Mouse (Mus musculus) cortical plate, adult 2 months (tissue): Measurements from ENCODE around the gene Scamp1. TPM values are rescaled to one million over a fixed set of nuclear protein-coding genes. Genes with fewer than 3 reads are reported as not detected.

Experiments
- H3K27ac ChIP-seq: fragments of 200-500 bp; 2 replicates; pipeline ENCODE4 v1.5.1; 2012; ENCODE audit warnings: low read length, control low read depth, inconsistent platforms; ENCODE audit not compliant: insufficient read depth
- H3K4me1 ChIP-seq: fragments of 200-500 bp; 2 replicates; pipeline ENCODE4 v1.6.1; 2011; ENCODE audit warnings: low read length; ENCODE audit not compliant: control insufficient read depth, insufficient read depth
- H3K4me3 ChIP-seq: fragments of 200-500 bp; 2 replicates; pipeline ENCODE4 v1.5.1; 2011; ENCODE audit warnings: mild to moderate bottlenecking, low read length, control low read depth; ENCODE audit not compliant: insufficient read depth
- CTCF ChIP-seq: fragments of 200-500 bp; IDR thresholded peaks from 2 replicates; pipeline ENCODE4 v1.5.1; 2011; ENCODE audit warnings: mild to moderate bottlenecking, control low read depth, low read length; ENCODE audit not compliant: insufficient read depth; ENCODE audit errors: extremely low read depth
- POLR2A ChIP-seq: fragments of 200-500 bp; IDR thresholded peaks from 2 replicates; pipeline ENCODE4 v1.6.1; 2011; ENCODE audit warnings: mild to moderate bottlenecking, low read length, control low read depth; ENCODE audit not compliant: insufficient read depth; ENCODE audit errors: extremely low read depth
- polyA plus RNA-seq: library from polyadenylated mRNA; depleted of rRNA; stranded (reverse); fragments of >200 nt; gene quantifications from 2 replicates; pipeline ENCODE4 v1.2.3, GENCODE M21; 2012

The Scamp1 gene
- polyA plus RNA-seq, 1 experiment, result 101 TPM

GRCm38 (mm10) chr13:94284543-94285269 is 951 bp downstream of the Scamp1 start:
- TF ChIP-seq CTCF (no peak), POLR2A (no peak)
- Histone ChIP-seq H3K27ac (peak overlapping the region; percentile 77), H3K4me1 (no peaks in the 10 kb centered on the region), H3K4me3 (peak overlapping the region; percentile 86)

GRCm38 (mm10) chr13:94279420-94279819 is 6.2 kb downstream of the Scamp1 start:
- TF ChIP-seq CTCF (no peak), POLR2A (no peak)
- Histone ChIP-seq H3K27ac (no peak overlapping the region), H3K4me3 (no peak overlapping the region), H3K4me1 (no peaks in the 10 kb centered on the region)

- H3K27ac ChIP-seq, result no peak overlapping the region
- peaks cover 5% of the 10 kb centered on the region; the same call in 1 of the 2 replicates for H3K4me1 ChIP-seq
- no peak overlapping the region for H3K4me3 ChIP-seq
- TF ChIP-seq CTCF (no peak), POLR2A (no peak)
Measured at GRCm38 (mm10) chr13:94271284-94271683, 14.4 kb downstream of the Scamp1 start.

- H3K4me3 ChIP-seq, result no peak overlapping the region
- no peak overlapping the region for H3K27ac ChIP-seq
- TF ChIP-seq POLR2A, result no peak
- TF ChIP-seq CTCF, result no peak
- peaks cover 5% of the 10 kb centered on the region; the same call in 1 of the 2 replicates for H3K4me1 ChIP-seq
Measured at GRCm38 (mm10) chr13:94268201-94268600, 17.5 kb downstream of the Scamp1 start.

- Histone ChIP-seq H3K27ac (no peak overlapping the region), H3K4me1 (peaks cover 6% of the 10 kb centered on the region; the same call in 1 of the 2 replicates), H3K4me3 (no peak overlapping the region)
- TF ChIP-seq POLR2A (no peak), CTCF (no peak)
Measured at GRCm38 (mm10) chr13:94267190-94267589, 18.5 kb downstream of the Scamp1 start.

GRCm38 (mm10) chr13:94266530-94266929 is 19.1 kb downstream of the Scamp1 start:
- H3K27ac ChIP-seq, result no peak overlapping the region
- H3K4me1 ChIP-seq, result peaks cover 10% of the 10 kb centered on the region; the same call in 1 of the 2 replicates
- H3K4me3 ChIP-seq, result no peak overlapping the region
- no peak for TF ChIP-seq CTCF
- no peak for TF ChIP-seq POLR2A

- H3K4me1 ChIP-seq, result peaks cover 11% of the 10 kb centered on the region; the same call in 1 of the 2 replicates
- H3K4me3 ChIP-seq, result no peak overlapping the region
- TF ChIP-seq POLR2A, result no peak
- no peak for TF ChIP-seq CTCF
- no peak overlapping the region for H3K27ac ChIP-seq
Measured at GRCm38 (mm10) chr13:94265291-94265690, 20.4 kb downstream of the Scamp1 start.

GRCm38 (mm10) chr13:94263943-94264342 is 21.7 kb downstream of the Scamp1 start:
- H3K4me3 ChIP-seq, result no peak overlapping the region
- no peak for TF ChIP-seq CTCF
- no peak for TF ChIP-seq POLR2A
- no peak overlapping the region for H3K27ac ChIP-seq
- H3K4me1 ChIP-seq, result peaks cover 11% of the 10 kb centered on the region; the same call in 1 of the 2 replicates

GRCm38 (mm10) chr13:94262551-94262950 is 23.1 kb downstream of the Scamp1 start:
- TF ChIP-seq POLR2A (no peak), CTCF (no peak)

GRCm38 (mm10) chr13:94261624-94262023 is 24.0 kb downstream of the Scamp1 start:
- H3K4me3 ChIP-seq, result no peak overlapping the region
- TF ChIP-seq CTCF (no peak), POLR2A (no peak)
- no peak overlapping the region for H3K27ac ChIP-seq
- H3K4me1 ChIP-seq, result peaks cover 6% of the 10 kb centered on the region; the same call in 1 of the 2 replicates

More at GRCm38 (mm10) chr13:94262551-94262950, 23.1 kb downstream of the Scamp1 start:
- Histone ChIP-seq H3K4me1 (peaks cover 9% of the 10 kb centered on the region; the same call in 1 of the 2 replicates), H3K4me3 (no peak overlapping the region), H3K27ac (no peak overlapping the region)
